8 mouse cellular contexts compared by ENCODE assay signal in genomic region chr14:47472359-47472742, GRCm38 (mm10). TPM values are rescaled to one million over a fixed set of nuclear protein-coding genes. Genes with fewer than 3 reads are reported as not detected.
DNase-seq lines count a peak whose midpoint lies in the region; ATAC-seq and TF ChIP-seq lines count a peak whose summit lies in the region.

No protein-coding gene starts in this region.

- ATAC-seq in cerebellum, adult (ENCODE audit: insufficient number of reproducible peaks, low FRiP score, low TSS enrichment) = peak; percentile 94
- peak; percentile 97 for ATAC-seq in forebrain, embryonic 13.5 days
- peak; percentile 90 for ATAC-seq in liver, embryonic 15.5 days (ENCODE audit: insufficient read depth)
- peak; percentile 94 for ATAC-seq in neural tube, embryonic 12.5 days (ENCODE audit: low FRiP score, low read depth)
- peak; percentile 95 for ATAC-seq in stomach, postnatal 0 days (ENCODE audit: low FRiP score, low TSS enrichment)

- TF ChIP-seq EP300 in stomach, postnatal 0 days (optimal IDR thresholded peaks at IDR 0.05) = no peak

- no peaks in the 10 kb centered on the region for H3K9me3 ChIP-seq in forebrain, embryonic 13.5 days (replicated peaks)
- H3K9me3 ChIP-seq in liver, embryonic 15.5 days (replicated peaks) = no peaks in the 10 kb centered on the region
- no peaks in the 10 kb centered on the region for H3K9me3 ChIP-seq in neural tube, embryonic 12.5 days
- no peaks in the 10 kb centered on the region for H3K9me3 ChIP-seq in stomach, postnatal 0 days (ENCODE audit: control insufficient read depth, low read length)

- peak overlapping the region; percentile 92 for H3K9ac ChIP-seq in forebrain, embryonic 13.5 days
- peak overlapping the region; percentile 100 for H3K9ac ChIP-seq in liver, embryonic 15.5 days
- H3K9ac ChIP-seq in neural tube, embryonic 12.5 days = peak overlapping the region; percentile 93
- H3K9ac ChIP-seq in stomach, postnatal 0 days (ENCODE audit: low read length) = peak overlapping the region; percentile 93

- WGBS in forebrain, embryonic 13.5 days = under 1% methylated on average over 31 of the region's 40 CpGs
- under 1% methylated on average over 40 of the region's 40 CpGs for WGBS in liver, embryonic 15.5 days (ENCODE audit: insufficient replicate concordance)
- WGBS in neural tube, embryonic 12.5 days = under 1% methylated on average over 40 of the region's 40 CpGs
- WGBS in stomach, postnatal 0 days = under 1% methylated on average over 34 of the region's 40 CpGs

- H3K4me1 ChIP-seq in forebrain, embryonic 13.5 days = peaks cover 18% of the 10 kb centered on the region; the same call in 1 of the 2 replicates
- H3K4me1 ChIP-seq in liver, embryonic 15.5 days (replicated peaks) = peaks cover 43% of the 10 kb centered on the region
- H3K4me1 ChIP-seq in neural tube, embryonic 12.5 days = peaks cover 4% of the 10 kb centered on the region; the same call in 1 of the 2 replicates
- peaks cover 2% of the 10 kb centered on the region; the same call in 1 of the 2 replicates for H3K4me1 ChIP-seq in stomach, postnatal 0 days (replicated peaks; ENCODE audit: control insufficient read depth, insufficient read depth)

- intact Hi-C loops in heart, postnatal 10 days (cut with DNase I) = loop anchor here (1.0 to 2.0 kb wide), 2 partner anchors 54 to 62 kb away; partner anchors contain the start of gene Dlgap5

- peak; percentile 92 for DNase-seq in ES-CJ7 (ENCODE audit: low read depth, low spot score)
- DNase-seq in heart, postnatal 10 days = peak; percentile 97
- peak; percentile 96 to 97 for DNase-seq in kidney, postnatal 4 days
- peak; percentile 97 for DNase-seq in stomach, postnatal 0 days (ENCODE audit: low spot score)

- peak overlapping the region; percentile 83 for H3K4me2 ChIP-seq in forebrain, embryonic 13.5 days
- H3K4me2 ChIP-seq in liver, embryonic 15.5 days = peak overlapping the region; percentile 73
- peak overlapping the region; percentile 74 for H3K4me2 ChIP-seq in neural tube, embryonic 12.5 days (replicated peaks)
- peak overlapping the region; percentile 86 for H3K4me2 ChIP-seq in stomach, postnatal 0 days (replicated peaks; ENCODE audit: low read depth)

- peak; percentile 95 for TF ChIP-seq CTCF in stomach, postnatal 0 days (IDR thresholded peaks at IDR 0.05; ENCODE audit: low read depth)

- no peaks in the 10 kb centered on the region for H3K27me3 ChIP-seq in forebrain, embryonic 13.5 days
- no peaks in the 10 kb centered on the region for H3K27me3 ChIP-seq in liver, embryonic 15.5 days
- no peaks in the 10 kb centered on the region for H3K27me3 ChIP-seq in neural tube, embryonic 12.5 days (replicated peaks)
- H3K27me3 ChIP-seq in stomach, postnatal 0 days (ENCODE audit: control insufficient read depth, insufficient read depth, low read length) = no peaks in the 10 kb centered on the region

- no peaks in the 10 kb centered on the region for H3K36me3 ChIP-seq in forebrain, embryonic 13.5 days (ENCODE audit: poor library complexity, severe bottlenecking)
- peaks cover 19% of the 10 kb centered on the region for H3K36me3 ChIP-seq in liver, embryonic 15.5 days (replicated peaks)
- no peaks in the 10 kb centered on the region for H3K36me3 ChIP-seq in neural tube, embryonic 12.5 days
- no peaks in the 10 kb centered on the region for H3K36me3 ChIP-seq in stomach, postnatal 0 days (ENCODE audit: control insufficient read depth, insufficient read depth, low read length)

- peak overlapping the region; percentile 76 for H3K27ac ChIP-seq in forebrain, embryonic 13.5 days
- peak overlapping the region; percentile 99 for H3K27ac ChIP-seq in liver, embryonic 15.5 days (replicated peaks)
- H3K27ac ChIP-seq in neural tube, embryonic 12.5 days = peak overlapping the region; percentile 74
- H3K27ac ChIP-seq in stomach, postnatal 0 days (replicated peaks) = peak overlapping the region; percentile 94

- H3K4me3 ChIP-seq in forebrain, embryonic 13.5 days = peak overlapping the region; percentile 93
- peak overlapping the region; percentile 100 for H3K4me3 ChIP-seq in liver, embryonic 15.5 days (replicated peaks)
- peak overlapping the region; percentile 90 for H3K4me3 ChIP-seq in neural tube, embryonic 12.5 days
- H3K4me3 ChIP-seq in stomach, postnatal 0 days (ENCODE audit: low read depth, low read length) = peak overlapping the region; percentile 89

RNA-seq across cellular contexts. Expression of gene Fbxo34, which starts 22.1 kb away (rescaled TPM):
- 20.4 and 23.5 TPM in 2 replicates for polyA plus RNA-seq in forebrain, embryonic 13.5 days (2015; fragmentation: Nextera tagmentation; extraction: Ambion mirVana)
- total RNA-seq in heart, postnatal 10 days (2021) = 10 to 100 TPM; 18.6 to 20.7 TPM
- 40.4 and 46.5 TPM in 2 replicates for polyA plus RNA-seq in liver, embryonic 15.5 days (2015; fragmentation: Nextera tagmentation; extraction: Ambion mirVana)
- 24.4 and 25.7 TPM in 2 replicates for polyA plus RNA-seq in neural tube, embryonic 12.5 days (2016; fragmentation: Nextera tagmentation; extraction: Ambion mirVana)
- 17.8 and 18.1 TPM in 2 replicates for polyA plus RNA-seq in stomach, postnatal 0 days (2015; fragmentation: Nextera tagmentation; extraction: Ambion mirVana)

RNA-seq across cellular contexts. Expression of gene Dlgap5, which starts 54.1 kb away (rescaled TPM):
- 42.0 and 45.0 TPM in 2 replicates for polyA plus RNA-seq in forebrain, embryonic 13.5 days (2015; fragmentation: Nextera tagmentation; extraction: Ambion mirVana)
- 10 to 100 TPM in 1 of 2 experiments, 1 to 10 TPM in 1; 8.3 to 10.7 TPM for total RNA-seq in heart, postnatal 10 days (2021)
- polyA plus RNA-seq in liver, embryonic 15.5 days (2015; fragmentation: Nextera tagmentation; extraction: Ambion mirVana) = 50.8 and 51.3 TPM in 2 replicates
- 36.1 and 40.0 TPM in 2 replicates for polyA plus RNA-seq in neural tube, embryonic 12.5 days (2016; fragmentation: Nextera tagmentation; extraction: Ambion mirVana)
- 5.9 and 7.4 TPM in 2 replicates for polyA plus RNA-seq in stomach, postnatal 0 days (2015; fragmentation: Nextera tagmentation; extraction: Ambion mirVana)

Comparison
In these comparisons a context has a peak if more than half of its experiments do, and no peak if none do; other contexts are left out.
1. Peak in every context shown above with its lines: DNase-seq, ATAC-seq, H3K4me3 ChIP-seq and H3K27ac ChIP-seq.